Mouse (Mus musculus) embryo, embryonic 10.5 days (tissue): ENCODE results near the gene Stn1.
"Not testable (repeated sequence)": the region's sequence is repeated elsewhere in the genome, so short reads cannot be mapped to it uniquely, and the experiment has no call there.

Source experiments
- DNase-seq: peaks from one replicate; pipeline ENCODE4 v3.0.0-alpha.2; 2015; ENCODE audit warnings: low spot score

Gene Stn1

DNA sequence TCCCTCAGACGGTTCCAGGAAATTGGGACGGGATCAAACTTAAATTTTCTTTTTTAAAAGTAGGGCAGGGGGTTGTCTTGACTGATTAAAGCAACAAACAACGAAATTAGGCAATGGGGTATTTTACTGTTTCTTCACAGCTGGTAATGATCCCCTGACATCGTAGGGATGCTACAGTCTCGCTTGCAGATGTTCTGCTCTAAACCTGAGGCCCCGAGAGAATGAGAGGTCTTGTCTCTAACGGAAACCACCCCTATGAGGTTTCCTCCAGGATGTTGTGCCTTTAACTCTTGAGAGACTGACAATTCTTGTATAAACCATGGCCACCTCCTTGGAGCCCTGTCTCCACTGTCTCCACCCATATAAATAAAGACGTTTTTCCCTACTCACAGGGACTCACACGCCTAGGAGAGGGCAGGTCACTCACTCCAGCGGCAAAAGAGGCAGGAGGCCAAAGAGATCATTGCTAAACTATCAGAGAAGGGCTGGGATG is at the start of gene Stn1:
Gene Stn1 (minus strand): TSS at position 208 of the 493 bp plus-strand sequence.
- DNase-seq, result no peak

DNA sequence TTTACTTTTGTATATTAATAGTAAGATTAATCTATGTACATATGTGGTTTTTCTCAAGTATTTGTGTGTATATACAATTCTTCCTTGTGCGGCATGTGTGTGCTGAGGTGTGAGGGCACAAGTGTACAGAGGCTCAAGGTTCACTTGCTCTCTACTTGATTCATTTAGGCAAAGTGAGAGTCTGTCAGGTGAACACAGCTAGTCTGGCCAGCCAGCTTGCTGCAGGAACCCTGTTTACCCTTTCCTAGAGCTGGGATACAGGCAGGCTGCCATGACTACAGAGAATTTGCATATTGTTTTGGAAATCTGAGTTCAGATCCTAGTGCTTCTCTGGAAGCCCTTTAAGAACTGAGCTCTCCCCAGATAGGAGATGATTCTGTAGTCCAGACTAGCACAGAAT is 49.7 kb upstream of the Stn1 start:
- no peak for DNase-seq

DNA sequence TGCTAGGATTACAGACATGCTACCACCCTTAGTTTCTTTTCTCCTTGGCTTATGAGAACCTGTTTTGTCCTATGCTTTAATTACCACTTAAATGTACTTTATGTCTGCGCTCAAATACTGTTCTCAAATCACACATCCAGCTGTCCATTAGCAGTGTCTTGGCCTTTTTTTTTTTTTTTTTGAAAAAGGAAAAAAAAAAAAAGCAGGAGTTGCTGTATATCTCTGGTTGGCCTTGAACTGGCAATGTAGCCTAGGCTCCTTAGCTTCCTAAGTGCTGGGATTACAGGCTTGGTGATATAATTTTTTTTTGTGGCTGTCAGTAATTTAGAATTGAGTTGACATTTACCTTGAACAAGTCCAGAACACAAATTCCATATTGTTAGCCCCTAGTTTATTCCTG is 48.5 kb upstream of the Stn1 start:
- DNase-seq, result no peak

DNA sequence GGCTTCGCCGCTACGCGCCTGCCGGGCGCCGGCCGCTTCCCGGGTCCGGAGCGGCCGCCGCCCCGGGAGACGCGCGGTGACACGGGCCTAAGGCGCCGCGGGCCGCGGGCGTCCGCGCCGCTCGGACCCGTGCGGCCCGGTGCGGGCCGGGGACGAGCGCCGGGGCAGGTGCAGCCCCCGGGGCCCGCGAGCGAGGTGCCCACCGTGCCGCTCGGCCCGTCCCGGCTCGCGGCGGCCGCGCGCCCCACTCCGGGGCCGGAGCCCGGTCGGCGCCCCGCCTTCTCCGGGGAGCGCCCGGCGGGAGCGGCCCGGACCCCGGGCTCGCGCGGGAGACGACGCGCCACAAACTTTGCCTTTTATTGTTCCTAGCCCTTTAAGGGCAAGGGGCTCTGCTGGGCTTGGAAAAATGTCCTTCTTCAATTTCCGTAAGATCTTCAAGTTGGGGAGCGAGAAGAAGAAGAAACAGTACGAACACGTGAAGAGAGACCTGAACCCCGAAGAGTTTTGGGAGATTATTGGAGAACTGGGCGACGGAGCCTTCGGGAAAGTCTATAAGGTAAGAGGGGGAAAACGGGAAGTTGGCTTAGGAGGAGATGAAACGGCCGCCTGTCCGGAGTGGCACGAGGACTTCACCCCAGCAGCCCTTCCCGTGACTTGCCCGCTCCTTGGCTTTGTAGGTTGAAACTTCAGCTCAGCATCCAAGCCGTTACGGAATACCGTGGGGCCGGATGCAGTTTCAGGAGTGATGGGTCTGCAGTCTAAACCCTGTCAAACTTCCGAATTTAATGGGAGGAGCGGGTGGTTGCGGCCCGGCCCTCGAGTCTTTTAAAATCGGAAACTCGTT is 42.7 kb upstream of the Stn1 start:
- DNase-seq, result peak; percentile 60

DNA sequence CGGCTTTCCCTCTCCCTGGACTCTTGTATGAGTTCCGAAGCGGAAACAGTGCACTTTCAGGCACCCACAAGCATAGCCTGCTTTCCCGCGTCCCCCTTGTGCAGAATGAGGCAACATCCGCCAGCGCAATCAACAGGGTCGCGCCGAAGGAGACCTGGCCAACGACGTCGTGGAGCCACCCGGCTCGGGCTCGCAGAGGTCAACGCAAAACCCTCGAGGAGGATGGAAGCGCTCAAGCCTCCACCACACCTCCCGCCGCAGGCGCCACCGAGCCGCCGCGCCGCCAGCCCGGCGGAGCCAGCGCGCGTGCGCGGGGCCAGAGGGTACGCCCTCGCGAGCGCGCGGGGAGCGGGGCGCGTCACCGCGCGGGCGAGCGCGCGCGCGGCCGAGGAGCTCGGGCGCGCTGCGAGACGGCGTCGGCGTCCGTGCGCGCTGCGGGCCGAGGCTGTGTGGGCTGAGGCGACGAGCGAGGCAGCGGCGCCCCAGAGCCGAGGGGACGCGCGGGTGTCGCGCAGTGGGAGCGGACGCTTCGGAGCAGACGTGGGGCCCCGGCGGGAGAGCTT is 42.0 kb upstream of the Stn1 start, which contains the start of gene Slk:
Gene Slk (plus strand): TSS at position 454 of the 563 bp plus-strand sequence.
- peak; percentile 92 for DNase-seq

DNA sequence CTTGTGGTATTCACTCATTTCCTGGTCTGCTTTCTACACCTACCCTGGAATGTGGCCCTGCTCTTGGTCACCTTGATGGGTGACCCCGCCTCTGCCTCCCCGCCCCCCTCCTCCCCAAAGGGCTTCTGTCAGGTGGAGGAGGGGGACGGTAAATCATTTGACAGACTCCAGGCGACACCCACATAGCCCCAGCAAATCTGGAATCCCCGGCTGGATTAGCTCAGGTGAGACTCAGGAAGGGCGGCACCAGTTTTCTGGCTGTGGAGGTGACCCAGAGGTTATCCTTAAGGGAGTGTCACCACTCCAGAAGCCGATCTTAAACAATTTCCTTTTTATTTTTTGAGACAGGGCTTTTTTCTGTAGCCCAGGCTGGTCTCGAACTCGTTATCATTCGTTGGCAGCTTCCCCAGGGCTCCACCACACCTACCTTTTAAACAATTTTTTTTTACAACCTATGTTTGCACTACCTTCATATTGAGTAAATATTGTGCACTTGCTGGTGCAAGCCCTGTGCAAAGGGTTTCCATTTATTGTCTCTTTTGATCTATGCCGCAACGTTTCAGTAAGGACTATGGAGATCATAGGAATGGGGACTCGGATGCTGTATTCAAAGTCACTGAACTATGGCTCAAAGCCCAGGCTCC is 41.4 kb upstream of the Stn1 start:
- DNase-seq, result no peak

DNA sequence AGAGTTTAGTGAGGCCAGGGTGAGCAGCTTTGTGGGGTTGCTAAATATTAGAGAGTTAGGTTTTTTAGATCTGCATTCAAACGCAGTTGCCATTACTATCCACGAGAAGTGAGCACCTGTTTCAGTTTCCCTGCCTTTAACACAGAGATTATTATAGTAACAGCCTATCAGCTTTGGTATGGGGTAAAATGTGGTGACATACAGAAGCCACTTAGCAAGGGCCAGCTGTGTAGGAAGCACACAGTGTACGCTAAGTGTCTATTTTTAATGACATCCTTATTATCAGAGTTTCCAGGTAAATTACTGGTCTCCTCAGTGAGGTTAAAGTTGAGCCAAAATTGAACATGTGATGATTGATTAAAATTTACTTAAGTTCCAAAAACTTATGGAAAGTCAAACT is 36.4 kb upstream of the Stn1 start:
- no peak for DNase-seq

DNA sequence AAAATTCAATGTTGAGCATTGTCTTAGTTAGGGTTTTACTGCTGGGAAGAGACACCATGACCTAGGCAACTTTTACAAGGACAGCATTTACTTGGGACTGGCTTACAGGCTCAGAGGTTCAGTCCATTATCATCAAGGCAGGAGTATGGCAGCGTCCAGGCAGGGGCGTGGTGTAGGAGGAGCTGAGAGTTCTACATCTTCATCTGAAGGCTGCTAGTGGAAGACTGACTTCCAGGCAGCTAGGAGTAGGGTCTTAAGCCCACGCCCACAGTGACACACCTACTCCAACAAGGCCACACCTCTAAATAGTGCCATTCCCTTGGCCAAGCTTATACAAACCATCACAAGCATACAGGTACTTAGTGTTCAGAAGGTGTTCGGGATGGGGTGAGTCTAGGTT is 34.7 kb upstream of the Stn1 start:
- not testable (repeated sequence) for DNase-seq

DNA sequence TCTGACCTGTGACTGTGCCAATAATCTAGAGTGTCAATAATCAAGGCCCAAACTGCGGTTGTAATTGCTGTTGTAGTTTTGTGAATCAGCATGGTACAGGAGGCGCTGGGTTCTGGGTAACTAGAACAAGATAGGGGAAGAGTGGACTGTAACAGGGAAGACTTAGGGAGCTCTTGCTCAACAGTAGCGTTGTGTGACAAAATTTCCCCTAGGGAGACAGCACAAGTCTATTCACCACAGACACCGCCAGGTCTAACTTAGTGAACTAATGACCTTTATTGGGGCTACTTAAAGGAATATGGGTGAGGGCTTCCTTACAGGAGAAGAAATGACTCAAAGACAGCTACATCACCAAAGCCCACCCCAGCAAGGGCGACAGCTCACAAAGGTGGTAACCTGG is 32.7 kb upstream of the Stn1 start:
- DNase-seq, result no peak

DNA sequence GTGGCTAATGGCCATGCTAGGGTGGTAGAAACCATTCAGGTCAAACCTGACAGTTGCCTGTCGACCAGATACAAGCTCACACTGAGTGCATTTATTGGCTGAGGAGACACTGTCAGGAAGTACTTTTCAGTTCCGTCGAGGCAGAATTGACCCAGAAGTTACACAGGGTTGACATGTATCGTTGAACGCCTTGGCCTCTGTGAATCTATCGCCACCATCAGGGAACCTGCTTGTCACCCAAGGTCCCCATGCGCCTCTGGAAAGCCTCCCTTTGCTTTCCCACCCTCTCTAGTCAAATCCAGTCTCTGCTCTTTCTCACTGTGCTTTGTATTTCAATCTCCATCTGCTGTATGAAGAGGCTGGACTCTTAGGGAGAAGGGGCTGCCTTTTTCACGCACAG is 28.7 kb upstream of the Stn1 start:
- DNase-seq, result no peak

DNA sequence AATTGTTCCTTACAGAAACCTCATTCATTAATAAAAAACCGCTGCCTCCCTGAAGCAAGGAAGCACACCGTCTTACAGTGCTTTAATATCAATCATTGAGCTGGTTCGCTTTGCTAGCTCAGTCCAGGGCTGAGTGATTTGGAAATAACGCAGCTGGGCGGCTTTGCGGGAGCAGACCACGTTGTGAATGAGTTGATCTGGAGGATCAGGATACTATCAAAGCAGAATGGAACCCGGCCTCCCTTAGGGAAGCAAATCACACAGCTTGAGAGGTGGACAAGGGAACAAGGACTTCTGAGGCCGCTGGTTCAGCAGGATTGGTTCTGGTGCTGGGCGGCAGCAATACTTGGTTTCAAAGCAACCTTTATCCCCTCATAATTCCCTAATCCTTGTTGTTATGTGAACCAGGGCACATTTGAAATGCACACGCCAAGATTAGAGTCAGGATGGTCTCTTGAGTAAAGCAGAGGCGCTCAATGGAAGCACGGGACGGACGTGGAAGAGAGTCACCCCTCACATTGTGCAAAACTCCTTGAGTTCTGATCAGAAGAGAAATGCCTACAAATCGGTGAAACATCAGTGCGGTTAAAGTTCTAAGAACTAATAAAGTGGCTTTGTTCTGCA is 27.8 kb upstream of the Stn1 start:
- no peak for DNase-seq

DNA sequence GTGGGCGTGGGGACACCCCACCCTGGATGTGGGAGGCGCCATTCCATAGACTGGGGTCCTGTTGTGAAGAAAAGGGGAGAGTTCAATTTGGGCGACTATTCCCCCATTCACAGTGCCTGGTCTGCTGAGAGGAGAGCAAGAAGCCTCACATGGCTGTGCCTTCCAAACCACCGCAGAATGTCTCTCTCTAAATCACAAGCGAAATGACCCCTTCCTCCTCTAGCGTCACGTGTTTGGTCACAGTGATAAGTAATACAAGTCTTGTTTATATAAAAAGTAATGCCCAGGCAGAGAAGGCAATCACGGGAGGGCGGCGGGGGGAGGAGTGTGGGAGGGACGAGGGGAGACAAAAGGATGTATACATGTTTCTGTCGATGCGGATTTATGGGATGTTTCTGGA is 26.4 kb upstream of the Stn1 start:
- DNase-seq, result no peak

DNA sequence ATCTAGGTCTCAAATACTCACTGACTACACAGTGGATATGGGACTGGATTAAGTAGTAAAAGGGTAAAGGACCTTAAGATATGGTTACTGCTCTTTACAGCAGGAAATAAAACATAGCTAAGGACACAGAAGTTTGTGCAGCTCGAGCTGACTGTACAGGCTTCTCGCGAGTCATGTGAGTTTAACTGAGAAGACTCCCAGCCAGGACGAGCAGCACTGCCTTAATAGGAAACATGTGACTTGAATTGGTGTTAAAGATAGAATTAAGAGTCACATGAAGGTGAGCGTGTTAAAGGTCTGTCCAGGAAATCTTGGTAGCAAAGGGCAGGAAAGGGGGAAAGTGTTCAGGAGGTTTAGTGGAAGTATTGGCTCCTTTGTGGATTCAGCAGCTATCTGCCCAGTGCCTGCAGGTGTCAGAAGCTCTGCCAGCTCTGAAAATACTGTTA is 24.7 kb upstream of the Stn1 start:
- no peak for DNase-seq

DNA sequence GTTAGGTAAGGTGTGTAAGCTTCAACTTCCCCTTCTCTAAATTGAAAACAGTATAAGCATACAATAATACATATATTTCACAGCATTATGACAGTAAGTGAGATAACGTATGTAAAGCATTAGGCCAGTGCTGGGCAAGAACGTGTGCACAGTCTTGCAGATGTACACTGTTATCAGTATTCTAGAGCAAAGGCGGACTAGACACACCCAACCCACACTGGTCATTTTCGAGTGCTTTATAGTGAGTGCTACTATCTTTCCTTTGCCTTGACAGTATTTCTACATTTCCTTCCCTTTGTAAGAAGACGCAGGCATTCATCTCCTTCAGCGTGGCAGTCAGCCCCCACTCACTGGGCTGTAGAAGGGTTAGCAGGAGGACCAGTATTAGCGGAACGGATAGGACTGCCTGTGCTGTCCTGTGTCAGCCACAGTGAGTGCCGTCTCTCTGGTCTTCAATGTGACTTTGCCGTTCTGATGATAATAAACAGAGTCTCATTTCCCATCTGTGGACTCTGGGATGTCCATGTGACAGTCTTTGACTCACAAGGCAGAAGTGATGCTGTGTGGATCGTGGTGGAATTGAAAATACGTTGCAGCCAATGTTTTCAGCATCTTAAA is 23.3 kb upstream of the Stn1 start:
- DNase-seq, result no peak

DNA sequence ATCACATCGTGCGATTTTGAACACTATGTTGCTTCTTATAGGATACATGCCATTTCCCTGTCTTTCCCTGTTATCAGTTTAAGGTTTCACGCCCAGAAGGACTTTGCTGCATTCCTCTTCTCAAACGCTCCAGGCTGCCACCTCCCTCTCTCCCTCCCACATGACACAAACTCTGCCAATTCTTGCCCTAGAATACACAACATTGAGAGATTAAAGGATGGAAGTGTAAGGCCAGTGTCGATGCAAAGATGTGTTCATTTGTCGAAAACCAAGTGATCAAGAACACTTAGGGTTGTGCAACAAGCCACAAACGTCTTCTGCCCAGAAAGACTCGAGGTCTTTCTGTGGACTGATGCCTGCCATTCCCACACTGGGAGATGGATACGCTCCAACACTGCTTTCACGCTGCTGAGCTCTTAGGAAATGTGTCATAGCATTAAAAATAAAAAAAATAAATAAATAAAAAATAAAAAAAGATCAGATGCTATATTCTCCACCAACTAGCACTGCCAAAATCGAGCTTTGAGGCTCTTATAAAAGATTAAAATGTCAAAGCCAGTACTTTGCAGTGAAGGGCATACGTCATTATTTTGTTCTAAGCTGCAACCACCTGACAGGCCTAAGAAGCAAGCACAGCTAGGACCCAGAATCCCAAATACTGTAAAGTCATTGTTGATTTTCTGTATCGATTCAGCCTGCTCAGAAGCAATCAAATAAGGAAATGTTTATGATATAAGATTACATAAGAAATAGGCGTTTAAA is 22.6 kb upstream of the Stn1 start:
- no peak for DNase-seq

DNA sequence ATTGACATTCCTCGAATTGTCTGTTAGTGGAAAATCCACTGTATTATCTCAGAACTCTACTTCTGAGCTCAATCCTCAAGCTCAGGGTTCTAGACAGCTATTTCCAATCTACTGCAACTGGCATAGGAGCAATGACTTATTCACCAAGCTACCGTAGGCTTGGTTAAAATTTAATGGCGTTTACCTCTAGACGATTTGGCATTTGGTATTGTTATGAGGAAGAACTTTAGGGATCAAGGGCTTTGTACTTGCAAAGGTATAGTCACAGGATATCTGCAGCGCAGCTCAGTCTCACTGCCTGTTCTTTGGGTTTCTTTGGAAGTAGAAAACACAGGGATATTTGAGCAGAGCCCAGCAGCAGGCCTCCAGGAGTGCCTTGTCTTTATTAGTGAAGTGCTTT is 21.8 kb upstream of the Stn1 start:
- DNase-seq, result no peak

DNA sequence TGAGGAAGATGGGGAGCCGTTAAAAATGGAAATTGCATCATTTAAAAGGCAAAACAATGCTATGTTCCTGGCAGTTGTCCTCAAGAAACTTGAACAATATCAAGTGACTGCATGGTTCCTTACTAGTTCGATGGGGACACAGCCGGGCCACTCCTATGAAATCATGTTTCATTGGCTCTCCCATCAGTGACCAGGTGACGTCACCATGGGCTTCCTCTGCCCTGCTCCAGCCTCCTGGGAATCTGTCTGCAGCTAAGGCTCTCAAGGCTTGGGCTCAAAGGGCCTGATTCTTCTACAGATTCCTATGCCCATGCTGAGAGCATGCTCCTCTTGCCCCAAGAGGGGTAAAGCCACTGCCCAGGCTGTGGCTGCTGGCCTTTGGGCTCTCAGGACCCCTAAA is 12.3 kb upstream of the Stn1 start:
- no peak for DNase-seq

DNA sequence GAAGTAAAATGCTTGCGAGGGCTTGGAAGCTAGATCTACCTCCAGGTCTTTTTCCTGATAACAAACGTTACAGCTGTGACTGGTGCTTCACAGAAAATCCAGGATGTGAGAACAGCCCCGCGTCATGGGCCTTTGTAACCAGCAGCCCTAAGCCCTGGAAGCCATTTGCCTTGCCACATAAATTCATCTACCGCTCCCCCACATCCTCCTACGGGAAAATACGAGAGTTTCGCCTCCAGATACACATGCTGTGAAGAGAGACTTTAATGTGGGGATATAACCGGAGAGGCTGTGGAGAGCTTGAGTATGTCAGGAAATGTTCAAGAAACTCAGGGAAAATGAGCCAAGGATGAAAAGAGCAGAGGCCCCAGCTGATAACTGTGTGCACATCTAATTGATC is 11.9 kb upstream of the Stn1 start:
- DNase-seq, result no peak

DNA sequence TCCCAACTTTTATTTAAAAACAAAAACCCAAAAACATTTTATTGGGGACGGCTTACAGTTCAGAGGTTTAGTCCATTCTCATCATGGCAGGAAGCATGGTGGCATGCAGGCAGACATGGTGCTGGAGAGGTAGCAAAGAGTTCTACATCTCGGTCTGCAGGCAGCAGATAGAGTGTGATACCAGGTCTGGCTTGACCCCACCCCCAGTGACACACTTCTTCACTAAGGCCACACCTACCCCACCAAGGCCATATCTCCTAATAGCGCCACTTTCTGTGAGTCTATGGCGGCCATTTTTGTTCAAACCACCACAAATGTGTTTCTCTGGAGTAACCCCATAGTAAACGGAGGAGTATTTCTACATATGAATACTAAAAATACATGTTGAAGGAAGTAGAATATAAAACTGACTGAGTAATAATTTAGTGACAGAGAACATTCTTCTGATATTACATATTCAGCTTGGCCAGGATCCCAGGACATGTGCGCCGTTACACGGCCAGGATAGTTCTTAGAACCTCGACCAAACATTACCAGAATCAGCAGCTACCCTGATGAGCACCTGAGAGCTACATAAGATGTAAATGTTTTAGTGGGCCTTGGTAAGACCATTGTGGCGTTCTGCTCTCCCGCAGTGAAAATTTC is 11.2 kb upstream of the Stn1 start:
- no peak for DNase-seq

DNA sequence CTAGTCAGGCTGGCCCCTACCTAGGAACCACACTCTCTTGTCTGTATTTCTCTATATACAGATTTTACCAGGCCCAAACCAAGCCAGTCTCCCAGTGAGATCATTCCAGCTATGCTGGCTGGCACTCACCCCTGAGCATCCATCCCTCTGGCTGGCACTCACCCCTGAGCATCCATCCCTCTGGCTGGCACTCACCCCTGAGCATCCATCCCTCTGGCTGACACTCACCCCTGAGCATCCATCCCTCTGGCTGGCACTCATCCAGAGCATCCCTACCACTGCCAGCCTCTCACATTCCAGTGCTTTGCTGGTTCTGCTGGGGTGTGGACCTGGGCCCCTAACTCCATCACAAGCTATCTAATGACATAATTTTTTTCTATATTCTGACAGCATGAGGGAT is 8.2 kb upstream of the Stn1 start:
- no peak for DNase-seq

DNA sequence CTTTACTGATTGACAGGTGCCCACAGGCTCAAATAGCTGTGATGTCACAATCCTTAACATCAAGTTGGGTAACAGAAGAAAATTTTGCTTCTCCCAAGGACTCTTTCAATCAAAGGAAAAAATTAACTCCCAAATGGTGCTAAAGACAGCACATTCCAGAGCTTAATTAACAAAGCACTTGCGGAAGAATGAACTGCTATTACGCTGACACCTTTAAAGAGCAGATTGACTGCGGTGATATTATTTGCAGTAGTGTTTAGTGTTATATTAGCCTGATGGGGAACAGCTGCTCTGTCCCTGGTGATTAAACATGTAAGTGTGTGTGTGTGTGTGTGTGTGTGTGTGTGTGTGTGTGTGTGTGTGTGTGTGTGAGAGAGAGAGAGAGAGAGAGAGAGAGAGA is 7.7 kb upstream of the Stn1 start:
- DNase-seq, result no peak
